Mouse (Mus musculus) induced T-regulatory cell, adult 2 months (primary cell): Measurements from ENCODE around the gene Nos1ap.

ENCODE experiments used
- DNase-seq: peaks from one replicate; pipeline ENCODE4 v3.0.0-alpha.2; 2012; ENCODE audit warnings: low read depth

Gene Nos1ap

GRCm38 (mm10) chr1:170546297-170546696 lies 43.4 kb downstream of the Nos1ap start:
- no peak for DNase-seq

- DNase-seq: no peak
Measured at GRCm38 (mm10) chr1:170545286-170545685, 44.4 kb downstream of the Nos1ap start.

GRCm38 (mm10) chr1:170539507-170539906 lies 50.2 kb downstream of the Nos1ap start:
- no peak for DNase-seq

- no peak for DNase-seq
Measured at GRCm38 (mm10) chr1:170538481-170539061, 51.1 kb downstream of the Nos1ap start.

GRCm38 (mm10) chr1:170536344-170536743 lies 53.3 kb downstream of the Nos1ap start:
- DNase-seq: no peak

- no peak for DNase-seq
Measured at GRCm38 (mm10) chr1:170535221-170535620, 54.4 kb downstream of the Nos1ap start.

- DNase-seq: no peak
Measured at GRCm38 (mm10) chr1:170531286-170531685, 58.4 kb downstream of the Nos1ap start.

- no peak for DNase-seq
Measured at GRCm38 (mm10) chr1:170530456-170530855, 59.2 kb downstream of the Nos1ap start.

GRCm38 (mm10) chr1:170522891-170523290 lies 66.8 kb downstream of the Nos1ap start:
- DNase-seq: no peak

GRCm38 (mm10) chr1:170521520-170522205 lies 68.0 kb downstream of the Nos1ap start:
- DNase-seq: no peak

GRCm38 (mm10) chr1:170520206-170520605 lies 69.5 kb downstream of the Nos1ap start:
- DNase-seq: no peak

GRCm38 (mm10) chr1:170519631-170520030 lies 70.0 kb downstream of the Nos1ap start:
- DNase-seq: no peak

- no peak for DNase-seq
Measured at GRCm38 (mm10) chr1:170516182-170516581, 73.5 kb downstream of the Nos1ap start.

GRCm38 (mm10) chr1:170515455-170515854 lies 74.2 kb downstream of the Nos1ap start:
- no peak for DNase-seq

GRCm38 (mm10) chr1:170514226-170514625 lies 75.4 kb downstream of the Nos1ap start:
- DNase-seq: no peak

- no peak for DNase-seq
Measured at GRCm38 (mm10) chr1:170512429-170513097, 77.1 kb downstream of the Nos1ap start.

GRCm38 (mm10) chr1:170510595-170511240 lies 78.9 kb downstream of the Nos1ap start:
- DNase-seq: no peak

GRCm38 (mm10) chr1:170506309-170506708 lies 83.4 kb downstream of the Nos1ap start:
- no peak for DNase-seq

GRCm38 (mm10) chr1:170505107-170505506 lies 84.6 kb downstream of the Nos1ap start:
- no peak for DNase-seq

- DNase-seq: no peak
Measured at GRCm38 (mm10) chr1:170504378-170504777, 85.3 kb downstream of the Nos1ap start.

- no peak for DNase-seq
Measured at GRCm38 (mm10) chr1:170503277-170503739, 86.4 kb downstream of the Nos1ap start.

- no peak for DNase-seq
Measured at GRCm38 (mm10) chr1:170502491-170503276, 87.0 kb downstream of the Nos1ap start.
